Mouse (Mus musculus) gonadal fat pad, adult 2 months (tissue): Measurements from ENCODE around the gene Thtpa. TPM values are rescaled to one million over a fixed set of nuclear protein-coding genes. Genes with fewer than 3 reads are reported as not detected.

ENCODE experiments used
- DNase-seq: peaks from one replicate; pipeline ENCODE4 v3.0.0-alpha.2; 2012; ENCODE audit warnings: low read depth
- polyA plus RNA-seq: library from polyadenylated mRNA; depleted of rRNA; stranded (reverse); fragments of >200 nt; gene quantifications from 2 replicates; pipeline ENCODE4 v1.2.3, GENCODE M21; 2012; rRNA removed

The Thtpa gene
- 9.6 and 13.0 TPM in 2 replicates for polyA plus RNA-seq

DNA sequence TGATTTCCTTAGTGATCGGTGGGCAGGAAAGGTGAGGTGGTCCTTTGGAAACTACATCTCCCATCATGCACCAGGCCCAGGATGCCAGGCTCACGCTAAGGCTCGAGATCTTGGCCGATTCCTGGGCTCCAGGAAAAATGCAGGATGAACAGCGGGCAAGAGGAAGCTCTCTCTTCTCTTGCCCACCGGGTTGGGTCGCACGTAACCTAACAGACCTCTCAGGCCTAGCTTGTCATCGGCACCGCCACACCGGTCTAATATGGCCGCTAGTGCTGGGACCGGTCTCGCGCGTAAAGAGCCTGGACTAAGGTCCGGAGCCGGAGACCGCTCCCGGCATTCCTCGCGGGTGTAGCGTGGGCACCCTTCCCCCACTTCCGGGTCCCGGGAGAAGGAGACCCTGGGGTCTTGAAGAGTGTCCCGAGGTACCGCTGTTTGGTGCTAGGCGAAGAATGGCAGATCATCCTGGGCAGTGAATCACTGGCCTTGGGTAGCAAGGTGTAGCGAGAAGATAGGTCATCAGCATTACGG lies at the start of gene Thtpa:
Gene Thtpa (plus strand): TSS at position 81 of the 528 bp plus-strand sequence.
- DNase-seq, result no peak

DNA sequence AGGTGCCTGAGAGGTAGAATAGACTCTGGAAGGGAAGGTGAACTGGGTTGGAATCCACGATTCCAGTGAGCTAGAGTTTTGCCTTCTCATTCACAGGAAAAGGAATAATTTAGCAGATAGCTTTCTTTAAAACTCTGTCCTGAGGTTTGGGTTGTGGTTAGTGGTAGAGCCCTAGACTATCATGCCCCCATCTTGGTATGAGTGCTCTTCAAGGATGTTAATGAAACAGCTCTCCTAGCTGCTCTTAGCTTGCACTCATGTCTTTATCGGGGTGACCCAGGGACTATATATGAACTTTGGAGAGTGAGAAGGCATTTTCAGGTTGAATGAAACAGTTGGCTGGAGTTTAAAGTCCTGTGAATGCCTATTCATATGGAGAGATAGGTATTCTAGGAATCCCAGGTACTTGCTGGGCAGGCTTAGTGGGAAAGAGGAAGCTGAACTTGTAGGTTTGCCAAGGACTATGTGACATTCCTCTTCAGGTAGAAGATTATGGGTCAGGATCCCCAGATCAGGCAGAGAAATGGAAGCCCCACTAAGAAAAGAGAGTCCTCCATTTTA lies 46.5 kb upstream of the Thtpa start:
- no peak for DNase-seq

DNA sequence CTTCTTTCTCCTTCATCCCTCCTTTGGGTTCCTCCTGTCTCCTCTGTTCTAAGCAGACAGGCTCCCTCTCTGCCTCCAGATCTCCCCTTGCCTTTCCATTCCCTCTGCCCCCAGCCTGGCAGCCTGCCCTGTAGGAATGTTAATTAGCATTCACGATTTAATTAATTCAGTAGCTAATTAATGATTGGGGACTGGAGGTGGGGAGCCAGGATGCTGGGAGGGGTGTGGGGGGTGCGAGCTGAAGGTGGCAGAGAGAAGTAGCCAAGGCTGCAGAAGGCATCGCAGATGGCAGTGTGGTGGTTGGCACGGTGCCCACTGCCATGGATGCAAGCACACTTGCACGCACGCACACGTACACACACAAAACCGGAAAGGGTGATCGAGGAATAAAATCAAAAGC lies 42.1 kb upstream of the Thtpa start:
- DNase-seq, result no peak

DNA sequence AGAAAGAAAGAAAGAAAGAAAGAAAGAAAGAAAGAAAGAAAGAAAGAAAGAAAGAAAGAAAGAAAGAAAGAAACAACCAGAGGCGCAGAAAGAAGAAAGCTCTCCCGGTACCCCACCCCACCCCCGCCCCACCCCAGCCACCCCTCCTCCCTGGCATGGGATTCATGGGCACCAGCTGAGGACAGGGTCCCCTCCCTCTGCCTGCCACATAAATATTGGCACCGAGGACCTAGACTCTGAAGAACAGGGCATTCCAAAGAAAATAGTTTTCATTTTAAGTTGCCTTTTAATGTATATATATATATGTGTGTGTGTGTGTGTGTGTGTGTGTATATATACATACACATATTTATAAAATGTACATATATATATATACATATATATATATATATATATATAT lies 41.5 kb upstream of the Thtpa start:
- DNase-seq, result no peak

DNA sequence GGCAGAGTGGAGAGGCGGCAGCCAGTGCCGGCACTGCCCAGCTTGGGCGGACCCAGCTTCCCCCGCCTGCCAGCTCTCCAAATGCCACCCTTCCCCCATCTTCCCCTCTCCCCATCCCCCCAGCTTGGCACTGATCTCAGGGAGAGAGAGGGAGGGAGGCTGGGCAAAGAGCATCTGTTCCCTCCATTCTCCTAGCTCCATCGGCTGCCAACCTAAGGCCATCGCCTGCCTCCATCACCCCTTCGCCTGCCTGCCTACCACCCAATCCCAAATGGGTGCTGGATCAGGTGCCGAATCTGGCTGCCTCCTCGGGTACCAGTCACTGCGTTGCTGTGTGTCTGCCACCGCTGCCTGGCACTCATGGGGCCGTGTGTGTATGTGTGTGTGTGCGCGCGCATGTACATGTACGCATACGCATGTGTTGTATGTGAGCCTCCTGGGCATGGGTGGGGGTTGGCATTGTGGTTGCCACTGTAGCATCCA lies 40.8 kb upstream of the Thtpa start:
- no peak for DNase-seq

DNA sequence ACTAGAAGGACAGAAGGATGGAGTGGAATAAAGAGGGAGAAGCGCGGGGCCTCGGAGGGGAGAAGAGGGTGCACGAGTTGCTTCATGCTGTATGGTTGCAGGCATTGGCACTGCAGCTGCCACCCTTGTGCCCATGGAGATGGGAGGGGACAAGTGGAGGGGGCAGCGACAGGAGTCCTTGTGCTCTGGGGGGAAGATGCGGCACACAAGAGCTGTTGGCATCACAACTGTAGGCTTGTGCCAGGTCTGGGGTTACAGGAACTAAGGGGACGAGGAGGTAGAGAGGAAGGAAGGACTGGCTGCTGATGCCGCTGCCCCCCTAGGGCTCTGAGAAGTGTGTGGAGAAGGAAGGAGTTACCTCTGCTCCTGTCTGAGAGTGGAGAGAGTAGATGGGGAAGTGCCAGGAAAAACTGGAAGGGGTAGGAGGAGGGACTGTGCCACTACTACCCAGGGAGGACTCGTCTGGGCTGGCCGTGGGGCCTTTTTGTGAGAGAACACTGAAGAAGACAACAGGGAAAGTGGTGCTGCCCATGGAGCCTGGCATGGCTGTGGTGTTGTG lies 40.3 kb upstream of the Thtpa start:
- no peak for DNase-seq

DNA sequence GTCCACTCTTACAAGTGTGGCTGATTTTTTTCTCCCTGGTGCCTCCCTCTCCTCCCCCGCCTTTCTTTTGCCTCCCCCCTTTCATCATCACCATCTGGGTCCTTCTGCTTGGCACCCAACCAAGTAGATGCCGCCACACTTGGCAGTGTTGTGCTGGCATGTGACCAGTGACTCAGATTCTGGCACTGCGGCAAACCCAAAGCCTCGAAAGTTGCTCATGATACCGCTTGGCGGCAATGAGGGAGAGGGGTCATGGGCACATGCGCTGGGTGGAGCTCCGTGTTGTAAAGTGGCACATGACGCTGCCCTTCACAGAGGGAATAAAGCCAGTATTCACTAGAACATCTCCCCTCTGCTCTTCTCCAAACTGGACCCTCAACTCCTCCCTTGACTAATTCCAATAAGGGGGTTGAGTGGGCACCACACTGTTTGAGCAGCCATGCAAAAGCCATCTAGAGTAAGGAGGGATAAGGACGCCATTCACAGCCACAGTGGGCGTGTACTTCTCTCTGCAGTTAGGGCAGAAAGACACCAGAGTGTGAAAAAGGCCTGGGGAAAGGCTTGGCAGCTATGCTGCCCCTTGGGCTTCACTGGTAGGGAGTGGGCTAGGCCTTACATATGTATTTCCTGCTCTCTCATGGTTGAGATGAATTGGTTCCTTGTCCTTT lies 39.3 kb upstream of the Thtpa start:
- no peak for DNase-seq

DNA sequence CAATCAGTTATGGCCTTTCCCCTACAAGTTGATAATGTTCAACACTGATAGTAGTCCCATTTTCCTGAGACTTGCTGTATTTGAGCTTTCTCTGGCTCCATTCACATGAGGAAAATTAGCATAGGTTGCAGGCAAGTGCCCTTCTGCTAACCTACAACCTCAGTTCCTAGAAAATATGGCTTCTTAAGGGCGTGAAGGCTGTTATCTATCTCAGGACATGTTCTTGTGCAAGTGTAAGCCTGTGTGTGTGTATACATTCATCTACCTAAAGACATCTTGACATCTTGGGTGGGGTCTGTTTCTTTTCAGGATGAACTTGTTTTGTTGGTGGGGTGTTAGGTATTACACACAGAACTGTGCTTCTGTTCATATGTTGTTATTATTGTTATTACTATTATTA lies 35.6 kb upstream of the Thtpa start:
- DNase-seq, result no peak

DNA sequence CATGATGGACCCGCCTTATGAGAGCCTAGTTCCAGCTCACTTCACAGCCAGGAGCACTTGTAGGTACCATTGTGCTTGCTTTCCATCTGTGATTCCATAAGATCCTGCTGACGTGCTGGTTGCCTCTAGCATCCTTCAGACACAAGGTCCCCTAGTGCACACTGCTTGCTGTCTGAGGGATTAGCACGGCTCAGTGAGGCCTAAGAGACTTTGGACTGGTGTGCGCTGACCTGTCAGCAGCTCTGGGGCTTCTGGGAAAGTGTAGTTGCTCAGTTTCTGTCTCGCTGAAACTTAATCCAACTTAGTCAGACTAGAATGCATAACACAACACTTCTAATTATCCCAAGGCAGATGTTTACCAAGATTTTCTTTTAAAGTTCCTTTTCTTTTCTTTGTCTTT lies 34.7 kb upstream of the Thtpa start:
- no peak for DNase-seq

DNA sequence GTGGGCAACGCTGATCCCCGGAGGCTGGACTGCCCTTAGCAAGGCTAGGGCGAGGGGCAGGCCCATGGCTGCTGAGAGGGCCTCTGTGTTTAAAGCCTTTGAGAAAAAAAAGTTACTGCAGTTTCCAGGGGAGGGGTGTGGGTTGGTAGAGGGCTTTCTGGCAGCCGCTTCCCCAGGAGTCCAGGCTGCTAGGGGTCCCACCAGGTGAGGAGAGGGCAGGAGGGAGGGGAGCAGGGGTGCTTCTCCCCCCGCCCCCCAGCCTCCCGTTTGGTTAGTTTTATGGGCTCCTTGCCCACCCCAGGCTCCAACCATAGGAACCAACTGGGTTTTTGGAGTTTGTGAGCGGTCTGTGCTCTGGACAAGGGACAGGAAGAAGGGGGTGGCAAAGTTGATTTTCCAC lies 32.7 kb upstream of the Thtpa start:
- no peak for DNase-seq

DNA sequence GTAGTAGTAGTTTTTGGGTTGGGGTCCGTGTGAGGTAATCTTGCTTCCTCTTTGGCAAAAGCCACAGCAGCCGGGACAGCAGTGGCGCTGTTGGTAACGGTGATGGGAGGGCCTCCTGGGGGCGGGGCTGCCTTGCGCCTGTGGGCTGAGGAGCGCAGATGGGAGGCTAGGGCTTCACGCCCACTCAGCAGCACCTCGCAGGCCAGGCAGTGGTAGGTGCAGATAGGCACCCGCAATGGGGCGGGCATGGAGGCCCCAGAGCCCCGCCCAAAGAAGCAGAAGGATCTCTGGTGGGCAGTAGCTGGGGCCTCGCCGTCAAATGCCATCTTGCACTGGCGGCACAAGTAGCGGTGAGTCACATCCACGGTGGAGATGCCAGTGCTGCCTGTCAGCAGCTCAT lies 32.0 kb upstream of the Thtpa start:
- DNase-seq, result no peak

DNA sequence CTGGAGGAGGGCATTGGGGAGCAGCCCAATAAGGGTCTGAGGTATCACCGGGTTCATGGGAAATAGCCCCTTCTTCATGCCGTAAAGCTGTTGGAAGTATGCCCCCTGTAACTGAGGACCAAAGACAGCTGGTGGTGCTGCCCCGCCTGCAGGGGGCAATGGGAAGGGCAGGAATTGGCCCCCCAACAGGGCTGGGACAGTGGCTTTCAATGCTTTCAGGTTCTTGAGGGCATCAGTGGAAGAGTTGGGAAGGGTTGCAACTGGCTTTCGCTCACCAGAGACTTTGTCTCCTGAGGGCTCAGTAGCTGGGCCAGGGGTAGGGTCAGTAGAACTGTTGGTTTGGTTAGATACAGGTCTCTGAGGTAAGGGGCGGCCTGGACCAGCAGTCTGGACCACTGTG lies 31.5 kb upstream of the Thtpa start:
- DNase-seq, result no peak

DNA sequence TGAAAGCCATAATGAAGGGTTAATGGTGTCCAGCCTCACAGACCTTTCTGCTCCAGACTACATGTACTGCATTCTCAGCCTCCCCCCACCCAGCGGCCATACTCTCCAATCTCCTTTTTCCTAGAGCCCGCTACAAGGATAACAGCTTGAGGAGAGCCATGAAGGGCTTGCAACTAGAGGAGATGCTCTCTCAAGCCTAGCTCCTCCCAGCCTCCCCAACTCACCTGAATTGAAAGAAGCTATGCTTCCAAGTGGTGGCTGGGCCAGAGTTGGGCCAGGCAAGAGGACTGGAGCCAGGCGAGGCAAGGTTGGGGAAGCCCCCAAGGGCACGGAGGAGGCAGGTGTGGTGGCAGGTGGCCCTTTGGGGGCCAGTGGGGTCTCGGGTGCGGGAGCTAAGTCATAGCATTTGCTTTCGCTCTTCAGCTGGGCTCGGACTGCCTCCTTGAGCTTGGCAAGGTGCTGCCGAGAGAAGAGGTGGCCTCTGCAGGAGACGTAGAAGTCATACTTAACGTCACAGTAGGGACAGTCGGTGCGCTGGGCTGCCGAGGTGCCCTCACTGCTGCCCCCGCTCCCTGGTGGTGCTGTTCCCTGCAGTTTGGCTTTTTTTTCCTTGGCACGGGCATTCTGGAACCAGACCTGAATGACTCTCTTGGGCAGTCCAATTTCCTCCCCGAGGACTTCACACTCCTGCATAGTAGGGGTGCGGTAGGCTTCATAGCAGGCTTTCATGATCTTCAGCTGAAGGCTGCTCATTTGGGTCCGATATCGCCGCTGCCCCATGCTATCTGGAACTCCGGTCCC lies 30.8 kb upstream of the Thtpa start:
- DNase-seq, result no peak

DNA sequence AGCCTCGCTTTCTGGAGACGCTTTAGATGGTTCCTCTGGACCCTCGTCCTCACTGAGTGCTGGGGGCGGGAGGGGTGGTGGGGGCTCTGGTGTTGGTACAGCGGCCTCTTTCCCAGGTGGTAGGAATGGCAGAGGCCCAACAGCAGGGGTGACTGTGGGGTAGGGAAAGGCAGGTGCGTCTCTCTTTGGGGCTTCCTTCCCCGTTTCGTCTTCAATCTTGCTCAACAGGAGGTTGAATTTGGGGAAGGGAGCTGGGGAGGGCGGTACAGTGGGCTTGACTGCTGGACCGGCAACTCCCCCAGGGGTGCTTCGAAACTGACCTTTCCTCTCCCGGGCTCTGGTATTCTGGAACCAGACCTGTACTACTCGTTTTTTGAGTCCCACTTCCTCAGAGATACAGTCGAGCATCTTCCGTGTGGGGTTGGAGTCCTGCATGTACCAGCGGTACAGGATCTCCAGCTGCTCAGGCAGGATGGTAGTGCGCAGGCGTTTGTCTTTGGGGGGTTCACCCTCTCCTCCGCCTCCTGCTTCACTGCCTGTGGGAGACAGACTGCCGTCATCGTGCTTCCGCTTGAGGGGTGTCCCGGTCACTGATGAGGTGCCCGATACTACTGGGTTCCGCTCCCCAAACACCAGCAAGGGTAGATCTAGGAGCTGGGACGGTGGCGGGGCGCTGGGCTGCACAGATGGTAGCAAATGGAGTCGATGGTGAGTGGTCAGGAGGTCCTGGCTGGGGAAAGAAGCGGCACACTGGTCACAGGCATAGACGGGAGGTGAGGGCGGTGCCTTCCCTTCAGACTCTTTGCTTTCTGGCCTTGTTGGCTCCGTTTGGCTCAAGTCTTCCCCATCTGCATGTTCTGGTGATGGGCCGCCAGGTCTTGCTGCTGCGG lies 29.9 kb upstream of the Thtpa start:
- no peak for DNase-seq

DNA sequence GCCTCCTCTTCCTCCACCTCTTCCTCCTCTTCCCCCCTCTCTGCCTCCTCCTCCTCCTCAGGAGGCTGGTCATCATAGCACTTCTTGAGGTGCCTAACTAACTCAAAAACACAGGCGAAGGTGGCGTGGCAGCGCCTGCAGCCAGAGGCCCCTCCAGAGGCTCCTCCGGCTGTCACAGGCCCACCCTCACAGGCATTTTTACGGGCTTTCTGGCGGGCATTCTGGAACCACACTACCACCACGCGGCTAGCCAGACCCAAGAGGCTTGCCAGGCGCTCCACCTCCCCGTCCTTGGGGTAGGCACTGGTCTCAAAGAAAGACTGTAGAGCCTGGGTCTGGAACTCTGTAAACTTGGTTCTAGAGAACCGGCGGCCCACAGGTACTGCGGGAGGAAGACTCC lies 29.2 kb upstream of the Thtpa start:
- DNase-seq, result no peak

DNA sequence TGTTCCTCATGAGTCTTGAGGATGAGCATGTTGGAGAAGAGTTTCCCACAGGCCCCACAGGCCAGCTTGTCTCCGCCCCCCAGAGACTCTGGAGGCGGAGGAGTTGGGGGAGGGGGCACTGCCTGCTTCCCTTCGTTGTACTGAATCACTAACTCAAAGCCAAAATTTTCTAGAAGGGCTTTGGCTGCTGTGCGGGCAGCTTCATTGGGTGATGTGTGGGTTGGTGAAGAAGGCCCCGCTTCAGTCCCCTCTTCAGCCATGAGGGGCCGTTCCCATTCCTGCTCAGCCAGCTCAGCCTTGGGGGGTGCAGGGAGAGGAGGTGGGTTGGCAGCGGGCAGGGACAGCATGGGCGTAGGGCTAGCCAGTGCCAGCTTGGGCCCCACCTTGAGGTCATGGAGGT lies 28.5 kb upstream of the Thtpa start:
- DNase-seq, result no peak

DNA sequence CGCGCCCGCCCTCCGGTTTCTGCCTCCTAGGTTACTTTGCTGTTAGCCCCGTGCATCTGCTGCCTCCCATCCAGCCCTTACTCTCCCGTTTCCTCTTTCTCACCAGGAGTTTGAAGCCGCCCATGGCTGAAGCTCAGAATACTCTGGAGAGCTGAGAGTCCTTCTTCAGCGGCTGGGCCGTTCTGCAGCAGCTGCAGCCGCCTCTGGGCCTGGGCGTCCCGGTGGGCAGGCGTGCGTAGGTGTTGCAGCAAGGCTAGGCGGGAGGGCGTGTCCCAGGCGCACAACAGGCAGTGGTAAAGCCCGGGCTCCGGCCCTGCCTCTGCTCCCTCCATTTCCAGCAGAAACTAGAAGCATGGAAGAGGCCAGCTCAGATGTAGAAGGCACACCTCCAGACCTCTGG lies 22.8 kb upstream of the Thtpa start:
- no peak for DNase-seq

DNA sequence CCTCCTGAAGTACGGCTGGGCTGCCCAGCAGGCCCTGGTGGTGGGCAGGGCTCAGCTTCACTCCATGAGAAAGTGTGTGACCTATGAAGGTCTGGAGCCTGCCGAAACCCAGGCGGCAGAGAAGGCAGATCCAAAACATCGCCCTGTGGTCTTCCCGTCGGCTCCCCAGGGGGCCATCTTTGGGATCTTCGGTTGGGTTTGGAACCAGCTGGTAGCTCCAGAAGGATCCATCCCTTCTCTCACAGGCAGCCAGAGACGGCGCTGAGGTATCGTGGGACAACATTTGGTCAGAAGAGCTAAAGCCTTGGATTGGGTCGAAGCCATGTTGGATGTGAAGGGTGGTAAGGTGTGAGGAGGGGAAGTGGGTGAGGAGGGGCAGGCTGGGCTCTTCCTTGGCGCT lies 20.2 kb upstream of the Thtpa start:
- DNase-seq, result no peak

DNA sequence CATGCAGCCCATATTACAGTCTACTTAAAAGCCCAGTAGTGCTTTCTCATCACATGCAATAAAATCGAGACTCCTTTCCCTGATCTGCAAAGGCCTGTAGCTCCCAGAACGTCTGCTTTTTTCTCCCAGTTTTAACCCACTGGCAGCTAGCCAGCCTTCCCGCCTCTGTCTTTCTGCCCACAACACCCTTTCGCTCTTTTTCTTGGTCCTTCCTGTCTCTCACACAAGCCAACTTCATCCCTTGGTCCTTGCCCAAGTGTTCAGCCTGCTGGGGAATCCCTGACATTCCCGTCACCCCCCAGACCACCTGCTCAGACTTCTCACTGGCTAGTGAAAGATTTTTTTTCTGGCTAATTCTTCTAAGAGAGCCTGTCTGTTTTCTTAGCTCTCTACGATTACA lies 18.4 kb upstream of the Thtpa start:
- DNase-seq, result no peak

DNA sequence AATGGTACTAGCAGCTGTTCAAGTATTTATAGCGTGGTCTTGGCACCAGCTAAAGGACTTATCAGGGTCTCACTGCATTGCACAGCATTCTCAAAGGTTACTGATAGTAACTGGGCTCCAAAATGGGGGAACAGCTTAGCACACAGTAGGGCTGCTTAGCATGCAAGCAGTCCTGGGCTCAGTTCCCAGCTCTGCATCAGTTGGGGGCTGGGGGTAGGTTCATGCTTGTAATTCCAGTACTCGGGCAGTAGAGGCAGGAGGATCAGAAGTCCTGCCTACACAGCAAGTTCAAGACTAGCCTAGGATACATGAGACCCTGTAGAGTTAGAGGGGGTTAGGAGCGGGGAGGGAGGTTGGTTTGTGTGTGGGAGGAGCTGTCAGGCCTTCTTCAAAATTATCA lies 17.6 kb upstream of the Thtpa start:
- DNase-seq, result no peak
